Mouse (Mus musculus) ES-Bruce4 (cell line): ENCODE data around the gene Abcb1b. TPM values are rescaled to one million over a fixed set of nuclear protein-coding genes. Genes with fewer than 3 reads are reported as not detected.
A peak's percentile ranks its signal among the peaks of the same experiment; 100 is the strongest.

Source experiments
- H3K27ac ChIP-seq: 2 replicates; pipeline ENCODE4 v1.5.1; 2012; ENCODE audit warnings: low read length, inconsistent platforms; ENCODE audit not compliant: insufficient read depth
- H3K27me3 ChIP-seq: 2 replicates; pipeline ENCODE4 v1.6.1; 2012; ENCODE audit warnings: mild to moderate bottlenecking, low read length, inconsistent platforms; ENCODE audit not compliant: control insufficient read depth, poor library complexity, insufficient read depth, severe bottlenecking
- H3K36me3 ChIP-seq: 2 replicates; pipeline ENCODE4 v1.6.1; 2012; ENCODE audit warnings: inconsistent platforms, mild to moderate bottlenecking, low read length, moderate library complexity; ENCODE audit not compliant: control insufficient read depth, poor library complexity, insufficient read depth, severe bottlenecking
- H3K4me1 ChIP-seq: one replicate; pipeline ENCODE4 v1.8.1; 2011; ENCODE audit warnings: low read length; ENCODE audit not compliant: control insufficient read depth, insufficient read depth
- H3K4me3 ChIP-seq: 2 replicates; pipeline ENCODE4 v1.5.1; 2011; ENCODE audit warnings: low read depth, mild to moderate bottlenecking, low read length
- H3K9ac ChIP-seq: 2 replicates; pipeline ENCODE4 v1.6.1; 2012; ENCODE audit warnings: low read depth, mild to moderate bottlenecking, inconsistent platforms; ENCODE audit not compliant: poor library complexity, severe bottlenecking
- H3K9me3 ChIP-seq: replicated peaks from 2 replicates; pipeline ENCODE4 v1.6.1; 2012; ENCODE audit warnings: mild to moderate bottlenecking, low read length, inconsistent platforms; ENCODE audit not compliant: control insufficient read depth, poor library complexity, insufficient read depth, severe bottlenecking
- CTCF ChIP-seq: IDR thresholded peaks from one replicate; pipeline ENCODE4 v1.8.1; 2011; ENCODE audit warnings: low read depth, low read length
- EP300 ChIP-seq: IDR thresholded peaks from 2 replicates; pipeline ENCODE4 v1.6.1; 2011; ENCODE audit warnings: low read depth, low read length; ENCODE audit not compliant: insufficient read depth
- POLR2A ChIP-seq: IDR thresholded peaks from one replicate; pipeline ENCODE4 v1.8.1; 2011; ENCODE audit warnings: low read length; ENCODE audit not compliant: insufficient read depth
- polyA plus RNA-seq: library from polyadenylated mRNA; stranded (reverse); fragments of >200 nt; gene quantifications from 2 replicates; pipeline ENCODE4 v1.2.4, GENCODE M21; 2011; ENCODE audit warnings: low read depth; ENCODE audit not compliant: missing spikeins, insufficient read depth, insufficient read length

Abcb1b gene
- polyA plus RNA-seq, result 67.2 and 68.5 TPM in 2 replicates

DNA sequence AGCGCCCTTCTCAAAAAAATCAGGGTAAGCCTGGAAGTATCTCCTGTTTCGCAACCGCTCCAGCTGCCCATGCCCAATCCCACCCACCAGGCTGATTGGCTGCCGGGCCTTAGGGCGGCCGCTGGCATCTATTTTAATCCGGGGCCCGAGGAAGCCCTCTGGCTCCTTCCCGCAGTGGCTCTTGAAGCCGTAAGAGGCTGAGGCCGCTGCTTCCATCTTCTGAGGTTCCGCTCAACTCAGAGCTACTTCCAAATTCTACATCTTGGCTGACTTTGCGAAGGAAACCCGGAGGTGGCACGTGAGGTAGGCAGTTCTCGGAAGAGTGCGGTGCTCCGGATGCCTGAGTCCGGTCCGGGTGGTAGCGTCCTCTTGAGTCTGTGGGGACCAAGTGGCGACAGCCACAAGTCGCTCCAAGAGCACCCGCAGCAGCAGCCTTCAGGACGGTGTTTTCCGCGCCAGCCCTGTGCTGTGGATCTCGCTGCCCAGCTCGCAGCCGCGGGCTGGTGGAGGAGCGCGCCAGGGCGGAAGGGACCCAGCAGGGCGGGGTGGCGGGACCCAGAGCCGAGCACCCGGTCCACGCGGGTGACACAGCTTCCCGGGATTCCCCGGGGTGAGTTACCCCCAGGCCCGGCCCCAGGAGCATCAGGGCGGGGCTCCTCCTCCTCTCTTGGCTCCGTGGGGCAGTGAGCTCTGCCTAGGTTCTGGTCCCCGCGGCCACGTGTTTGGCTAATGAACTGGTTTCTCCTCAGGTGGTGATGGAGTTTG lies at the start of gene Abcb1b:
Gene Abcb1b (plus strand): TSS at position 161 of the 765 bp plus-strand sequence.
- no peaks in the 10 kb centered on the region for H3K27me3 ChIP-seq
- H3K4me1 ChIP-seq, result no peaks in the 10 kb centered on the region
- no peaks in the 10 kb centered on the region for H3K9me3 ChIP-seq
- TF ChIP-seq EP300 (no peak), CTCF (no peak), POLR2A (no peak)
- no peak within 1 kb of the TSS for H3K27ac ChIP-seq
- peak within 1 kb of the TSS; percentile 70 for H3K9ac ChIP-seq
- peak within 1 kb of the TSS; percentile 77 for H3K4me3 ChIP-seq
- no peaks in the 10 kb centered on the region for H3K36me3 ChIP-seq

DNA sequence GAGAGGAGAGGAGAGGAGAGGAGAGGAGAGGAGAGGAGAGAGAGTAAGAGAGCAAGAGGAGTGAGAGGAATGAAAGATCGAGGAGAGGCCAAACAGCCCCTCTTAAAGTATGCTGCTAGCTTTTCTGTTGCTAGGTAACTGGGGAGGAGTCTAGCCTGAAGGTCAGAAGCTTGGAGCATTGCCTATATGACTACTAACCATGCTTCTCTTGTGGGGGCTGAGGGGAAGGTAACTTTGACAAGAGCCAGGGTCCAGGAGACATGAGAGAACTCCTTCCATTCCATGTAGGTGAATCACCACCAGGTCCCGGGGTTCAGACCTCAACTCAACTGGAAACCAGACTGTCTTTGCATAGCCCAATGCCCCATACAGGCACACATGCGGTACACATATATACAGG lies 25.1 kb upstream of the Abcb1b start:
- H3K36me3 ChIP-seq, result no peaks in the 10 kb centered on the region
- no peaks in the 10 kb centered on the region for H3K4me1 ChIP-seq
- H3K27me3 ChIP-seq, result no peaks in the 10 kb centered on the region
- H3K9me3 ChIP-seq, result no peaks in the 10 kb centered on the region
- H3K9ac ChIP-seq, result no peak overlapping the region
- no peak overlapping the region for H3K27ac ChIP-seq
- H3K4me3 ChIP-seq, result no peak overlapping the region
- TF ChIP-seq CTCF (no peak), POLR2A (no peak), EP300 (no peak)

DNA sequence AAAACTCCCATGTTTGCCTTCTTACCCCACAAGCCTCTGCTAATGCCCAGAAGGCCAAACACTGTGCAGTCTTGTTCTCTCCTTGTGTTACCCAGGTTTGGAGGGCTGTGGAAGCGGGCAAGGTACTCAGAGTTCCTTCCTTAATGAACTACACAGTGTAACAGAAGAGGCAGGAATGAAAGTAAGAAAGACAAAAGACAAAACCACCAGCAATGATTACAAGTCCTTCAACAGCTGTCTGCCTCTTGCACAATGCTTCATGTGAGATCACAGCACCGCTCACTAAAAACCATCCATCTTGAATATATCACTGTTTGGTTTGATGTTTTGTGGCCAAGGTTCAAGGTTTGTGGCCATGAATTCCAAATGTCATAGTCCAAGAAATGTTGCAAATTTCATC lies 19.6 kb upstream of the Abcb1b start:
- no peaks in the 10 kb centered on the region for H3K4me1 ChIP-seq
- H3K9ac ChIP-seq, result no peak overlapping the region

DNA sequence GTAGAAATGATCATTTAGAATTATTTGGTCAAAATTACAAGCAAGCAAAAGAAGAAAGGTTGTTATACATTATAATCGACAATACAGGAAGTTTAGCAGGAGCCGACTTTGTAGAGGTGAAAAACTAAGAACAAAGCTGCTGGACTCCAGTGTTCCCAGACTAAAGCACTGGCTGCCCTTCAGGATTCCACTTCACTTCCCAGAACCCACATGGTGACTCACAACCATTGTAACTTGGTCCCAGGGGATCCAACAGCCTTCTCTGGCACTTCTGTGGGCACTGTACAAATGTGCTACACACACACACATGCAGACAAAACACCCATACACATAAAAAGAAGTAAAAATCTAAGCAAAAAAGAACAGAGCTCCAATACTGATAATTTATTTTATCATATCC lies 19.2 kb upstream of the Abcb1b start:
- H3K9ac ChIP-seq, result no peak overlapping the region
- TF ChIP-seq EP300 (no peak), CTCF (no peak), POLR2A (no peak)
- no peaks in the 10 kb centered on the region for H3K36me3 ChIP-seq
- H3K4me3 ChIP-seq, result no peak overlapping the region
- H3K4me1 ChIP-seq, result no peaks in the 10 kb centered on the region
- H3K27ac ChIP-seq, result no peak overlapping the region
- H3K9me3 ChIP-seq, result 0 out of 2 replicates have a peak, but pooled peaks cover under 1% of the 10 kb centered on the region
- H3K27me3 ChIP-seq, result no peaks in the 10 kb centered on the region

More for the DNA sequence above, 19.6 kb upstream of the Abcb1b start:
- no peaks in the 10 kb centered on the region for H3K27me3 ChIP-seq
- TF ChIP-seq POLR2A (no peak), EP300 (no peak), CTCF (no peak)
- H3K4me3 ChIP-seq, result no peak overlapping the region
- H3K9me3 ChIP-seq, result no peaks in the 10 kb centered on the region
- no peak overlapping the region for H3K27ac ChIP-seq
- H3K36me3 ChIP-seq, result no peaks in the 10 kb centered on the region

DNA sequence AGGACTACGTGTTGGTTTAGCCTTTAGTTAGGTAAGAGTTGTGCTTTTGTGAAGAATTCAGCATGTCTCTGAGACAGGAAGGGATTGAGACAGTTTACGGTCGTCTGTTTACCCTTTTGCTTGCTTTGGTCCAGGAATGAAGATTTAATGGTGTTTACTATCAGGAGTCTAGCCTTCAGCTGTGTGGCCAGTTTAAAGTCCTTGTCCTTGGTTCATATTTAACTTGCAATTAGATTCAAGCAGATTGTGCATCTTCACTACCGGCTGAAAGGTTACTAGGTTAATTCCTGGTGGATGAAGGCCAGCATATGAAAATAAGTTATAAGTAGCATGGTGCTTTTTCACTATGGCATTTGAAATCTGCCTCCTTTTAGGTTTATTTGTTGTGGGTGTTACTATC lies 5.7 kb upstream of the Abcb1b start:
- Histone ChIP-seq H3K27ac (no peak overlapping the region), H3K27me3 (no peaks in the 10 kb centered on the region)
- no peak for TF ChIP-seq CTCF
- TF ChIP-seq POLR2A, result no peak
- TF ChIP-seq EP300, result no peak

DNA sequence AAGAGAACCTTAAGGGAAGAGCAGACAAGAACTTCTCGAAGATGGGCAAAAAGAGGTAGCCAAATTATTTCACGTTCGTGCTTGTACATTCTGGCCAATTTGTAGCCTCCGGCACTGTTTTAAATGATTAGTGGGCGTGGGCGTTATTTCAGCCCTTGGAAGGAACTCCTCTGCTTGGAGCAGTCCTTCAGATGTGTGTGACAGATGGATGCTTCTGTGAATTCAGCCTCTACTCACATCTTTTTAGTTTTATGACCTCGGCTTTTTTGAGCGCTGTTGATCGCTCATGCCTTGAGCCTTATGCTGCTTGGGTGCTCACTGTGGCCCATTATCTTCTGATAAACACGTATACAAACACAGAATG lies 787 bp downstream of the Abcb1b start:
- TF ChIP-seq POLR2A (no peak), CTCF (no peak), EP300 (no peak)
- no peak overlapping the region for H3K27ac ChIP-seq
- H3K4me1 ChIP-seq, result no peaks in the 10 kb centered on the region
- peak overlapping the region; percentile 70 for H3K9ac ChIP-seq
- no peaks in the 10 kb centered on the region for H3K27me3 ChIP-seq
- H3K36me3 ChIP-seq, result no peaks in the 10 kb centered on the region
- H3K4me3 ChIP-seq, result peak overlapping the region; percentile 77
- H3K9me3 ChIP-seq, result no peaks in the 10 kb centered on the region

More for the DNA sequence above, 5.7 kb upstream of the Abcb1b start:
- H3K36me3 ChIP-seq, result no peaks in the 10 kb centered on the region
- H3K9me3 ChIP-seq, result no peaks in the 10 kb centered on the region
- H3K4me1 ChIP-seq, result no peaks in the 10 kb centered on the region
- H3K4me3 ChIP-seq, result no peak overlapping the region
- no peak overlapping the region for H3K9ac ChIP-seq
